Mouse (Mus musculus) lung, adult 2 months (tissue): ENCODE data around the gene Egln1.

Experiments
- CTCF ChIP-seq: fragments of 200-500 bp; IDR thresholded peaks from 2 replicates; pipeline ENCODE4 v1.5.1; 2011; ENCODE audit warnings: mild to moderate bottlenecking, low read length, control low read depth; ENCODE audit not compliant: insufficient read depth
- POLR2A ChIP-seq: fragments of 200-500 bp; IDR thresholded peaks from 2 replicates; pipeline ENCODE4 v1.6.1; 2011; ENCODE audit warnings: low read depth, mild to moderate bottlenecking, control low read depth, low read length, borderline replicate concordance; ENCODE audit errors: extremely low read depth

DNA sequence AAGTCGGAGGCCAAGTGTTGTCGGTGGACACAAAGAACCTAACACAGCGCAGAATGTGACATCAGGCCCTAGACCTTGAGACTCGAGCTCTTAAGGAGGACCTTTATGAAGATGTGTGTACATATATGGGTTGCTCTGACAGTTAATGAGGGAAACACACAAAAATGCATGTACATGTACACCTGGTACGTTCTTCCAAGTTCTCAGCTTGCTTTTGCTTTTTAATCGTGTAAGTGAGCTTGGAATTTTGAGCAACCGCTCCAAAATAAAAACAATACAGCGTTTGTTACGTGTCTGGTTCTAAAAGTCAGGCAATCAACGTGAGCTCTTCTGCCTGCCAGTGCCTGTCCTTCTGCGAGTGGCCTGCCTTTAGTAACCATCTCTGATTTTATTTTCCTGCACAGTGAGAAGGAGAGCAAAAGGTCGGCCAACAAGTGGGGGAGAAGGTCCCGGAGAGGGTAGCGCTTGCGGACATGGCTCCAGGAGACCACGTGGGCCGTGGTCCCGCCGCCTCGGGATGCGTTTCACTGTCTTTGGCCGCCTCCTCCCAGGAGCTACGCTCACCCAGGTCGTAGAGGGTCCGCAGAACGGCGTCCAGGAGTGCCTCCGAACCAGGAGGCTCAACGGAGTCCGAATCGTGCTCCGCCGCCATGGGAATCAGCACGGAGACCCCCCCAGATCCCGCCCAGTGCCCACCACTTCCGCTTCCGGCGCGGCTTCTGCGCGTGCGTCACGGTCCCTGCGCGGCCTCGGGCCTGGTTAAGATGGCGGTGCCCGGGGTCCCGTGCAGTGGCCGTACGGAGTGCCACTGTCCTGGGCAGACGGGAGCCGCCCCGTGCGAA is 86.6 kb downstream of the Egln1 start, which contains the start of the genes Gnpat and 2810004N23Rik:
- TF ChIP-seq CTCF (no peak), POLR2A (peak; percentile 81)
